Mouse (Mus musculus) liver, embryonic 16.5 days (tissue): ENCODE data around the gene 2410131K14Rik. TPM values are rescaled to one million over a fixed set of nuclear protein-coding genes. Genes with fewer than 3 reads are reported as not detected.

Experiments used
- ATAC-seq: fragments of 200-750 bp; cut with Nextera tagmentation; 2 replicates; pipeline ENCODE4 v1.8.0; 2017; ENCODE audit warnings: low read depth, mild to moderate bottlenecking, moderate number of reproducible peaks, moderate library complexity
- H3K27ac ChIP-seq: fragments of 300-500 bp; sonication (generic); 2 replicates; pipeline ENCODE4 v1.5.1; 2014; ENCODE audit warnings: mild to moderate bottlenecking, low read length
- H3K27me3 ChIP-seq: fragments of 300-500 bp; sonication (generic); 2 replicates; pipeline ENCODE4 v1.6.1; 2014; ENCODE audit warnings: low read depth, low read length, mixed read lengths; ENCODE audit not compliant: control insufficient read depth, insufficient read depth
- H3K36me3 ChIP-seq: fragments of 300-500 bp; sonication (generic); 2 replicates; pipeline ENCODE4 v1.6.1; 2014; ENCODE audit warnings: mild to moderate bottlenecking; ENCODE audit not compliant: control insufficient read depth, insufficient read depth
- H3K4me1 ChIP-seq: fragments of 300-500 bp; sonication (generic); 2 replicates; pipeline ENCODE4 v1.6.1; 2014; ENCODE audit warnings: low read depth, low read length, mixed read lengths; ENCODE audit not compliant: control insufficient read depth
- H3K4me2 ChIP-seq: fragments of 300-500 bp; sonication (generic); 2 replicates; pipeline ENCODE4 v1.6.1; 2014; ENCODE audit warnings: low read depth, low read length, mixed read lengths
- H3K4me3 ChIP-seq: fragments of 300-500 bp; sonication (generic); 2 replicates; pipeline ENCODE4 v1.5.1; 2014; ENCODE audit warnings: low read depth, mild to moderate bottlenecking, low read length
- H3K9ac ChIP-seq: fragments of 300-500 bp; sonication (generic); 2 replicates; pipeline ENCODE4 v1.6.1; 2014; ENCODE audit warnings: low read depth, low read length
- H3K9me3 ChIP-seq: fragments of 300-500 bp; sonication (generic); replicated peaks from 2 replicates; pipeline ENCODE4 v1.6.1; 2016; ENCODE audit warnings: low read length; ENCODE audit not compliant: control insufficient read depth
- WGBS: fragments of 180-500 bp; shearing (Covaris S2); extraction: QIAGEN DNeasy Blood & Tissue Kit; methylation state at CpG from one replicate; pipeline ENCODE4 v1.1.7; 2014; ENCODE audit not compliant: insufficient replicate concordance; 5-methylcytosine and 5-hydroxymethylcytosine counted together
- polyA plus RNA-seq: library from polyadenylated mRNA; unstranded; fragments of >200 nt; fragmentation: Nextera tagmentation; extraction: Ambion mirVana; gene quantifications from 2 replicates; pipeline ENCODE4 v1.2.1, GENCODE M21; 2015

The 2410131K14Rik gene
- polyA plus RNA-seq, 1 experiment from 2014 or later: 1.3 TPM

DNA sequence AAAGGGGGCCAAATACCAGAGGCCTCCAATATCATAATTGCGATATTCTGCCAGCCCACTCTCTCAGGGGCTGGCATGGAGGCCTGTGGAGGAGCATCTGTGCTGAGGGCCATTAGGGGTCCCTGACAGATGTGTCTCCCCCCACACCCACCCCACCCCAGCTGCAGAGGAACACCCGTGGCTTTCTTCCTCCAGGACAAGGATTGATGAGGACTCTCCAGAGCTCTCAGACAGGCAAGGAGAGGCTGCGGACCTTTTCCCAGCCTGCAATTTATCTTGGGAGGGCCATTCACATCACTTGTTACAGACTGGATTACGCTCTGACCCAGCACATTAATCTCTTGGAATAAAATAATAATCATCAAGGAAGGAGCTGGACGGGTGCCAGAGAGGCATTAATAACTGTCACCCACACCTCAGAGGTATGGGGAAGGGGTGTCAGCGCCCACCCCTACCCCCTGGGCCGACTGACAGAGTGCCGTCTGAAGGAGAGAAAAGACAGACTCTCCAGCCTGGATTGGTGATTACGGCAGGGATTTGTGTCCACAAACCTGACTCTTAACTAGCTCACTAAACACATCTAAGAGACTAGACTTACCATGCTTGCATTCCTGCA is 21.8 kb upstream of the 2410131K14Rik start:
- no peak for ATAC-seq
- Histone ChIP-seq H3K9me3 (no peaks in the 10 kb centered on the region), H3K9ac (no peak overlapping the region), H3K4me2 (no peak overlapping the region), H3K27me3 (no peaks in the 10 kb centered on the region), H3K4me1 (no peaks in the 10 kb centered on the region), H3K4me3 (no peak overlapping the region), H3K36me3 (no peaks in the 10 kb centered on the region), H3K27ac (no peak overlapping the region)
- WGBS: 49% methylated on average over 9 of the region's 9 CpGs

DNA sequence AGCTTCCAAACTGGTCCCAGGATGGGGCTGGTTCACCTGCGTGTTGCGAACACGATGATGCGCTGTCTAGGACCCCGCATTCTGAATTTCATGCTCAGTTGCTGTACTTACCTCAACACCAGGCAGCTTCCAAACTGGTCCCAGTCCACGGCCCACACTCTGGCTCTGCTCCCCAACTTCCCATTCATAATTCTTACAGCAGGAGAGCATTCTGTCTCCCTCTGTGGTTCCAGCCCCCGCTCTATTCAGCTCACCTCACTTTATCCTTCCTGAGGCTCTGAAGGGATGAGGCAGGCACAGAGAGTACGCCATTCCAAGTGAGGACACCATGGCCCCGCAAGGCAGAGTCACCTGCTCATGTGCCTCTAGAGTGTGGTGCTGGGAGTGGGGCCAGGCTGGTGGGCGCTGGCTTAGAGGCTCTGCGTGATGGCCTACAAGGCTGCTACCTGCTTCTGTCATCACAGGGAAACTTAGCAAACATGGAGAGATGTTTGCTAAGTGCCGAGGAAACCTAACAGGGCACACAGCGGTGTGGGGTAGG is 14.9 kb upstream of the 2410131K14Rik start:
- Histone ChIP-seq H3K27me3 (no peaks in the 10 kb centered on the region), H3K27ac (no peak overlapping the region), H3K4me2 (no peak overlapping the region), H3K9ac (no peak overlapping the region), H3K9me3 (no peaks in the 10 kb centered on the region), H3K36me3 (no peaks in the 10 kb centered on the region), H3K4me3 (no peak overlapping the region), H3K4me1 (no peaks in the 10 kb centered on the region)
- 70% methylated on average over 13 of the region's 13 CpGs for WGBS
- no peak for ATAC-seq

DNA sequence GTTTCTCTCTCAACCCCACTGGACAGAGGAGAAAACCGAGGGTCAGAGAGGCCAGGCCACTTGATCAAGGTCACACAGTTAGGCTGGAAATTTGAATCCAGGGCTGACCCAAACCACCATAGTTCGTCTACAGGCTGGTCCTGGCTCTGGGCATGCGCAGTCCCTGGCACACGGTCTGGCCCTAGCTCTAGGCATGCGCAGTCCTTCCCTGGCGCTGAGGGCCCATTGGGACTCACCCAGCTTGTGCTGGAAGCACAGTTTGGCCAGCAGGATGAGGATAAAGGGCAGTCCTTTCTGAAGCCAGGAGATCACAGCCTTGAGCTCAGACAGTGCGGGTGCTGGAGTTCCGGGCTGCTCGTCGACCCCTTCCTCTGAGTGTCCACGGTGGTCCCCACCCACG is 8.1 kb upstream of the 2410131K14Rik start:
- H3K4me1 ChIP-seq: no peaks in the 10 kb centered on the region
- WGBS: 66% methylated on average over 12 of the region's 12 CpGs

DNA sequence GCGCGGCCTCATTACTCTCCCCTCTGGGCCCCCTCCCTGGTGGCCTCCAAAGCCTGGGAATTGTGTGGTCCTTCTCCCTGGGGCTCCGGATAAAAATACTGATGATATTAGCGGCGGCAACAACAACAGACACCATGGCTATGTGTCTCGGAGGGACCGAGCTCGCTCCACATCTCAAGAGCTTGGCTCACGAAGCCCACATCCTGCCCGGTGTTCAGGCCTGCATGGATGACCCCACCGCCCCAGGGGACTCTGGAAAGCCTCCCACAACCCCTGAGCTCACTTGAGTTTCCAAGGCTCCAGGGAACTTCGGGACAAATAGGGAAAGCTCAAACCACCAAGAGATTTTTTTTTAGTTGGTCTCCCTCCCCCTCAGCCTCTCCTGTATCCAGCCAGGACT is 5.4 kb upstream of the 2410131K14Rik start:
- Histone ChIP-seq H3K4me1 (peaks cover 5% of the 10 kb centered on the region), H3K4me3 (no peak overlapping the region), H3K9ac (no peak overlapping the region), H3K27me3 (no peaks in the 10 kb centered on the region), H3K36me3 (no peaks in the 10 kb centered on the region), H3K4me2 (no peak overlapping the region), H3K27ac (no peak overlapping the region), H3K9me3 (no peaks in the 10 kb centered on the region)
- ATAC-seq: no peak
- 69% methylated on average over 12 of the region's 12 CpGs for WGBS

More for the DNA sequence above, 8.1 kb upstream of the 2410131K14Rik start:
- H3K4me2 ChIP-seq: no peak overlapping the region
- H3K27ac ChIP-seq: no peak overlapping the region
- H3K27me3 ChIP-seq: no peaks in the 10 kb centered on the region
- ATAC-seq: no peak
- no peak overlapping the region for H3K4me3 ChIP-seq
- H3K36me3 ChIP-seq: no peaks in the 10 kb centered on the region
- H3K9me3 ChIP-seq: no peaks in the 10 kb centered on the region
- H3K9ac ChIP-seq: no peak overlapping the region

DNA sequence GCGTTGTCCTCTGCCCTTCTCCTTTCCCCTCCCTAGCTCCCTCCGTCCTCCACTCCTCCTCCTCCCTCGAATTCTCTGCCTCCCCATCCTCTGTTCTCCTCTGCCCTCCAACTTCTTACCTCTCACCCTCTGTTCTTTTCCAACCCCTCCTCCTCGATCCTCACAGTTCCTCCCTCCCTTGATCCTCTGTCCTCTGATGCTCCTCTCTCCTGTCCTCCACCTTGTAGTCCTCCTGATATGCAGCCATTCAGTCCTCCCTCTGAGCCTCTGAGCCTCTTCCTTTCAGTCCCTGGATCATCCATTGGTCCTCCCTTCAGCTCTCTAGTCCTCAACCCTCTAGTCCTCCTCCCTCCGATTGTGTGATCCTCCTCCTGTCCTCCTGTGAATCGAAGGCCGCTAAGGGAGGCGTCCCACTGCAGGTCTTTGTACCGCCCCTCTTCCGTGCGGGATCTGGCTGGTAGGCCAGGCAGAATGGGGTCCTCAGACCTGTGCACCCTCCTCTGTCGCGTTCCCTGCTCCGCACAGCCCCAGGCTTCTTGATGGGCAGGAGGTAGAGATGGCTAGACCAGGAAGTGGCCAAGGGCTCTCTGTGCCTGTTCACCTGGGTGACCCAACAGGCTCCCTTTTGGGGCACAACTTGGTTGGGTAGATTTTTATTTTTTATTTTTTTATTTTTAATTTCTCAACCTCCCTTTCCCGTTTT is 730 bp downstream of the 2410131K14Rik start:
- H3K9ac ChIP-seq: peak overlapping the region; percentile 61
- no peaks in the 10 kb centered on the region for H3K9me3 ChIP-seq
- H3K4me2 ChIP-seq: peak overlapping the region; percentile 96
- peak overlapping the region; percentile 69 for H3K4me3 ChIP-seq
- no peak overlapping the region; the same call in 1 of the 2 replicates for H3K27ac ChIP-seq
- no peaks in the 10 kb centered on the region for H3K27me3 ChIP-seq
- H3K4me1 ChIP-seq: peaks cover 10% of the 10 kb centered on the region
- ATAC-seq: no peak
- no peaks in the 10 kb centered on the region for H3K36me3 ChIP-seq
- WGBS: 14% methylated on average over 15 of the region's 15 CpGs

DNA sequence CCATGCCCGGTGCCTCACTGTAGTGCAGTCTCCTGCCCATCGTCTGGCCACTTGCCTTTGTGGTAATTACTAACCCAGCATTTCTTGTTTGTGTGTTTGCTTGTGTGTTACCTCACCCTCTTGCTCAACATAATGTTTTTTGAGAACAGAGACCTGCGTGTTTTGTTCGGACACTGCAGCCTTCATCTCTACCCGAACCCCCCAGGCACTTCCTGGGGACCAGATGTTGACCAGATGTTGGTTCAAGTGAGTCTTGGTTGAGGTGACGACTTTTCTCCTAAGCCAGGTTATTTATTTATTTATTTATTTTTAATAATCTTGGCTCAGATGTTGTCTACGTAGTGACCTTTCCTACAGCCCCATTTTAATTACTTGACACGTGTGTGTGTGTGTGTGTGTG is 2.4 kb downstream of the 2410131K14Rik start:
- Histone ChIP-seq H3K9me3 (no peaks in the 10 kb centered on the region), H3K4me2 (no peak overlapping the region), H3K36me3 (no peaks in the 10 kb centered on the region), H3K27ac (no peak overlapping the region), H3K9ac (no peak overlapping the region), H3K27me3 (no peaks in the 10 kb centered on the region), H3K4me1 (peaks cover 10% of the 10 kb centered on the region), H3K4me3 (no peak overlapping the region)
- no peak for ATAC-seq
- WGBS: 66% methylated on average over 8 of the region's 8 CpGs

DNA sequence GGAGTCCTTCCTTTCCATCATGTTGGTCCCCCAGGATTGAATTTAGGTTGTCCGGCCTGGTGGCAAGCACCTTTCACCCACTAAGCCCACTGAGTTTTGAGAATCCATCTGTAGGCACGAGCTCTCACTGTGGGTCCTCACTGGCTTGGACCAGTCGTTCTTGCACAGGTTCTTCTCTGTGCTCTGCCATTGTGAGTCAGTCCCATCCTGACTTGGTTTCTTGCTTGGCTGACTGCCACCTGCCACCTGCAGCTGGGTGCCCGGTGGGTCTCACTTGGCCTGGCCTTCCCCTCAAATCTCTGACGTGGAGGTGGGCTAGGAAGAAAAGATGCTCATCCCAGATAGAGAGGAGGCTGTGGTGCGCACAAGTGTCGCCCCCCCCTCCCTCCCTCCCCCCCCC is 6.0 kb downstream of the 2410131K14Rik start:
- no peaks in the 10 kb centered on the region for H3K9me3 ChIP-seq
- H3K4me2 ChIP-seq: no peak overlapping the region
- no peak overlapping the region for H3K9ac ChIP-seq
- peaks cover 3% of the 10 kb centered on the region for H3K4me1 ChIP-seq
- no peak for ATAC-seq
- H3K36me3 ChIP-seq: no peaks in the 10 kb centered on the region
- no peak overlapping the region for H3K27ac ChIP-seq
- no peak overlapping the region for H3K4me3 ChIP-seq
- H3K27me3 ChIP-seq: no peaks in the 10 kb centered on the region
- WGBS: 59% methylated on average over 7 of the region's 7 CpGs

DNA sequence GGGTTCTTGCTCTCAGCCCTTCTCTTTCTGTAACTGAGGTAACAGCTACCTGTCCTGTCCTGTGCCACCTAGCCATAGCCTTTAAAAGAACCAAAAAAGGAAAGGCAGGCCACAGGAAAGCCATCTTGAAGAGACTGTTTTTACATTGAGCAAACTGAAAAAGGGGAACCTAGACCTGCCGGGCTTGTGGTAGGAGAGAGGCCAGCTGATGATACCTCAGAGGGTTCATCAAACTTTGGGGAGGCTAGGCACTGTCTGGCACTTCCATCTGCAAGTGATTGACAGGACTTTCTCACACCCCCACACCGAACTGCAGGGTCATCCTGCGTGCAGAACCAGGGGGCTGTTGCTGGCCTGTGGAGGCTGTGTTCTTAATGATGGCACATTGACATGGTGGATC is 8.5 kb downstream of the 2410131K14Rik start:
- H3K9me3 ChIP-seq: no peaks in the 10 kb centered on the region
- no peak overlapping the region for H3K4me3 ChIP-seq
- 33% methylated on average over 3 of the region's 3 CpGs for WGBS

DNA sequence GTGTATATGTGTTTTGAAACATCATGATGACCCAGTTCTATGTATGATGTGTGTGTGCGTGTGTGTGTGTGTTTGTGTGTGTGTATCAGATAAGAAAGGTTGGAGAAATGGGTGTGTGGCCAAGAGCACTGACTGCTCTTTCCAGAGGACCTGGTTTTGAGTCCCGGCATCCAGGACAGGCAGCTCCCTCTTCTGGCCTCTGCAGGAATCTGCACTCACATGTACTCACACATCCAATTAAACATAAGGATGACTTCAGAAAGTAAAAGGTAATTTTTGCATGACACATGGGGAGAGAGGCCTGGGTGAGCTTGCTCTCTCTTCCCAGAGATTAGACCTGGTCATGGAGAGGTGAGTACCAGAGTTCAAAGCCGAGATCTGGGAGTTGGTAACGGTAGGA is 12.0 kb downstream of the 2410131K14Rik start:
- Histone ChIP-seq H3K9me3 (no peaks in the 10 kb centered on the region), H3K4me3 (no peak overlapping the region), H3K4me1 (no peaks in the 10 kb centered on the region), H3K27ac (no peak overlapping the region), H3K27me3 (no peaks in the 10 kb centered on the region), H3K4me2 (no peak overlapping the region), H3K9ac (no peak overlapping the region), H3K36me3 (peaks cover 5% of the 10 kb centered on the region)
- ATAC-seq: no peak
- WGBS: 84% methylated on average over 4 of the region's 4 CpGs

More for the DNA sequence above, 8.5 kb downstream of the 2410131K14Rik start:
- peaks cover 5% of the 10 kb centered on the region for H3K36me3 ChIP-seq
- ATAC-seq: no peak
- no peak overlapping the region for H3K4me2 ChIP-seq
- no peaks in the 10 kb centered on the region for H3K27me3 ChIP-seq
- no peak overlapping the region for H3K9ac ChIP-seq
- no peaks in the 10 kb centered on the region for H3K4me1 ChIP-seq
- no peak overlapping the region for H3K27ac ChIP-seq
